Mouse (Mus musculus) left cerebral cortex, postnatal 25 days (tissue): ENCODE results near the gene Rbbp6. TPM values are rescaled to one million over a fixed set of nuclear protein-coding genes. Genes with fewer than 3 reads are reported as not detected.

Experiments used
- DNase-seq, 2 experiments: peaks; one replicate each; pipeline ENCODE4 v3.0.0; 2022; ENCODE audit warnings: low spot score in 2 of 2, mixed read lengths in 1 of 2
- intact Hi-C: fragments of 180-260 bp; cut with DNase I; formaldehyde crosslinking; loops from one replicate; pipeline ENCODE4 v1.15.1; 2025
- total RNA-seq, 2 experiments: library from RNA; stranded (reverse); gene quantifications; 2 replicates each; pipeline ENCODE4 v1.2.3; 2021

Rbbp6 gene
- total RNA-seq = 10 to 100 TPM; 61.4 to 71.6 TPM

DNA sequence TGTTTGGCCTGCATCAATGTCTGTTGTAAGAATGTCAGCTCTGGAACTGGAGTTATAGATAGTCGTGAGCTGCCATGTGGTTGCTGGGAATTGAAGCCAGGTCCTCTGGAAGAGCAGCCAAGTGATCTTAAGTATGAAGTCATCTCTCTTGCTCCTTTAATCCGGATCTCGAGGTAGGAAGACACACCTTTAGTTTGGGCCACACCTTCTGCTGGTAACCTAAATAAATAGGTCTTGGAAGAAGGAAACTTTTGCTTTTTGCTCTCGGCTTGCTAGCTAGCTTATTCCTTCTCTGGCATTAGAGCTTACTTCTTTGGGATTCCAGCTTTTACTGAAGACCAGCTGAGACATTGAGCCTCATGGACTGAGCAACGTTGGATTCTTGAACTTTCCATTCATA lies at the start of gene Rbbp6:
Gene Rbbp6 (plus strand): TSS at position 301 of the 400 bp plus-strand sequence.
- DNase-seq = no peak
- intact Hi-C loops = no loop called here

DNA sequence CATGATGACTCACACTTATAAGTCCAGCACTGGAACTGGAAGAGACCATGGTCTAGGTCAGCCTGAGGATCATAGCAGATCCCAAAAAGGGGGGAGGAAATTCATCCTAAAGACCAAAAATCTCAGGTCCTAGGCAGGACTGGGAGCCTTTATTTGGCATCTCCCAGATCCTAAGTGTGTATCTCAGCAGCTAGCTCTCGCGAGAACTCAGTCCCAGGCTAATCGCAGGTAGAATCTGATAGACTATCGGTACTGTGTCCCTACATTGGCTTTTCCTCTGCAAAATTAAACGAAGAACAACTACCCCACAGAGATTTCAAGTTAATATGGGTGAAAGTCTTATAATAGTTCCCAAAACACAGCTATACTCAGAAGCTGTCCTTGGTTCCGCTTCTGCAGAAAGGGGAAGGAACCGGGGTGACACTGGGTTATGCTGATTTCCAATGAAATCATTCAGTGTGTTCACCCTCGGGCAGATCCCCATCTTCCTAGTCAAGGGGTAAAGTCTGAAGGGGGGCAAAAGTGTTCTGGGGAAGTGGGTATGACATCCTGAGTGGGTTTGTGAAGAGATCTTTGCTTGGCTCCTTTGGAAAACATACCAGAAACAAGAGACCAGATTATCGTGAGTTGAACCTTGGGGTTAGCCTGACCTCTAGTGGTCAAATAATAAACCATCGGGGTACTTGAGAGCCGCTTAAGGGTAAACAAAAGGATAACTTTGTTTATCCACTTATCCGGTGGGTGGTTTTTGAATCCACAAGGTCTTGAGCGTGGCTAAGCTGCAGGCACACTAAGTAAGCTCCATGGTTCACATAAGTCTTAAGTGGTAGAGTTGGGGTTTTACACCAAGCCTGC lies 45.5 kb upstream of the Rbbp6 start:
- intact Hi-C loops = loop anchor here (1.0 to 10.0 kb wide), 3 partner anchors 248 to 675 kb away; partner anchors contain the start of gene Cacng3
- peak; percentile 45 to 78 for DNase-seq

- intact Hi-C loops = loop anchor here (5.0 to 10.0 kb wide), 2 partner anchors 249 to 677 kb away; partner anchors contain the start of gene Cacng3
- no peak for DNase-seq
These were observed 43.9 kb upstream of the Rbbp6 start for GRCm38 (mm10) chr7:122921537-122921936.

- intact Hi-C loops = loop anchor here (5.0 to 10.0 kb wide), 2 partner anchors 252 to 679 kb away; partner anchors contain the start of gene Cacng3
- no peak for DNase-seq
These were observed 41.2 kb upstream of the Rbbp6 start for GRCm38 (mm10) chr7:122924256-122924655.

DNA sequence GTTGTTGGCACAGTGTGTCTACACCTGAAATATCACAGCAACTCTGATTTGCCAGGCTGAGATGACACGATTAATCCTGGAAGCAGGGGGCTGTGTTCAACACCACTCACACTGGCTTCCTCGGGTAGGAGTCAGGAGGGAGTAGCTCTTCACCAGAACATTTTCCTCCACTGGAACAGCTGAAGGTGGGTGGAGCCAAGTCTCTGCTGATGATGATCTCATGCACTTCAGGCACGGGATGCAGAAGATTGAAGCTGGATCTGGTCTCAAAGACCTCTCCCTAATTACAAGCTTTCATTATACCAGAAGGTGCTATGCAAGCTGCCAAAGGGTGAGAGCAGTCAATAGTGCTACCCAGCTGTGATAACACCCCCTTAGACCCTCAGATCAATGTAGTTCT lies 35.0 kb upstream of the Rbbp6 start:
- peak in 1 of 2 experiments; percentile 55 for DNase-seq
- intact Hi-C loops = no loop called here

DNA sequence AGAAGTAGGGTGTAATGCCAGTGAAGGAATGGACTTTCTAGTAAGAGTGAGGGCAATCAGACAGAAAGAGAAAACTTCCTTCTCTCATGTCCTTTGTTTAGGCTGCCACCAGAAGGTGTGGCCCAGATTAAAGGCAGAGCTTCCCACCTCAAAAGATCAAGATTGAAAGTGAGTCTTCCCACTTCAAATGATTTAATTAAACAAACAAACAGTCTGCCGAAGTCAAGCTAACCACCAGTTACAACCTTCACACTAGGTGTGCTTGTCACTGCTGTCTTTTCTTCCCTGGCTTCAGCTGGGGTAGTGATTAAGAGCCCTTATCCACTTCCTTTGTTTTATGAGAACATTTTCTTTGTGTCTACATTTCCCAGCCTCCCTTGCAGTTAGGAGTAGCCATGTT lies 33.3 kb upstream of the Rbbp6 start:
- intact Hi-C loops = no loop called here
- DNase-seq = no peak

- no peak for DNase-seq
- intact Hi-C loops = no loop called here
These were observed 28.9 kb upstream of the Rbbp6 start for GRCm38 (mm10) chr7:122936626-122937025.

DNA sequence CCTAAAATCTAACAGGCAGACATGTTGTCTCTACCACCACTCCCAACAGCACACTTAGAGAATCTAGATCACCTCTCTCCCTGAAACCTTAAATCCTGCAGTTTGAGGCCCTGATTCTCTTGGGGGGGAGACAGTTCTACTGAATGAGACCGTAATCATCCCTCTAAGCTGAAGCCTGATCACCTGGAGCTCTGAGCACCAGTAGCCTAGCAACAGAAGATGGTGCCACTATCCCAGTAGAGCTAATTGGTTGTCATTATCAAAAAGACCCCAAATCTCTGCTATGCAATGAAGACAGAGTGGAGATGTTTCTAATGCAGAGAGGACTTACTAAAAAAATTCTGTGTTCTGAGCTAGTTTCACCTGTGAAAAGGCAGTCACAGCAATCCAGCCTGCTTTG lies 27.3 kb upstream of the Rbbp6 start:
- DNase-seq = no peak
- intact Hi-C loops = no loop called here

DNA sequence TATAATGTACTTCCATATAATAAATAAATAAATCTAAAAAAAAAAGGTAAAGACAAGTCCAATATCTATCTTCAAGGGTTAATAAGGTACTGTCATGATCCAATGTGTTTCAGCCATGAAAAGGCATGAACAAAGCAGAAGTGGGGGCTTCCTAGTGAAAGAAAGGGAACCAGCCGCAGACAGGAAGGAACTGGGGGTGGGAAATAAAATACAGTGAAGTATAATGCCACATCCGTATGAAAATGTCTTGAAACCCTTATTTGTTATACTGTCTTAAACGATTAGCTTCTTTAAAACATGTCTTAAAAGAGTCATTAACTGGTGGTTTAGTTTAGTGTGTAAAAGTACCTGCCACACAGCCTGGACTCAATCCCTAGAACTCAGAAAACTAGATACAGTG lies 26.3 kb upstream of the Rbbp6 start:
- intact Hi-C loops = no loop called here
- no peak for DNase-seq

GRCm38 (mm10) chr7:122940371-122941075 lies 25.0 kb upstream of the Rbbp6 start:
- intact Hi-C loops = no loop called here
- DNase-seq = no peak

DNA sequence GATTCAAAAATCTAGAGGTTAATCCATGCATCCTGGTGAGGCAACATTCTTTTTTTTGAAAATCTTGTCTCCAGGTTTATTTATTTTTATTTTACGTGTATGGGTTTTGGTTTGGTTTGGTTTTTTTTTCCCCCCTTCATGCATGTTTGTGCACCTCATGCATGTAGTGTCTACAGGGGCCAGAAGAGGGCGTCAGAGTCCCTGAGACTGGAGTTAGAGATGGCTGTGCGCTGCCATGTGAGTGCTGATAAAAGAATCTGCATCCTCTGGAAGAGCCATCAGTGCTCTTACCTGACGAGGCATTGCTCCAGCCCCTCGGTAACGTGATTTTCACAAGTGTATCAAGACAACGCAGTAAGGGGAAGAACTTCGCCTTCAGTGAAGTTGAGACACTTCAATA lies 23.4 kb upstream of the Rbbp6 start:
- intact Hi-C loops = no loop called here
- DNase-seq = no peak

GRCm38 (mm10) chr7:122945149-122945548 lies 20.3 kb upstream of the Rbbp6 start:
- intact Hi-C loops = loop anchor here (5.0 kb wide), 1 partner anchor 517 kb away; the partner anchor contains the start of gene Aqp8
- peak; percentile 81 to 89 for DNase-seq

- intact Hi-C loops = loop anchor here (5.0 kb wide), 1 partner anchor 513 kb away; the partner anchor contains the start of gene Aqp8
- DNase-seq = no peak
These were observed 16.2 kb upstream of the Rbbp6 start for GRCm38 (mm10) chr7:122949268-122949667.

DNA sequence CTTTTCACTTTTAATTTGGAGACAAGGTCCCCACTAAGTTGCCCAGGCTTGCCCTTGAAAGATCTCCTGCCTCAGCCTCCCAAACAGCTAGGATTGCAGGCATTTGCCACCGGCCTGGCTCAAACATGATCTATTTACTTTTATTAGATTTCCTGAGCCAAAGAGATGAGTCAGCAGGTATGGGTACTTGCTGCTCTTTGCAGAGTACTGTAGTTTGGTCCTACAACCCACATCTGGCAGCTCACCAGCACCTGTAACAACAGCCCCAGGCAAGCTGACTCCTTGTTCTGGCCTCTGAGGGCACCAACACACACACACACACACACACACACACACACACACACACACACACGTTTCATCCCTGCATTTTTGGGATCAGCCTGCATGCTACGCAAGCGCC lies 14.0 kb upstream of the Rbbp6 start:
- intact Hi-C loops = no loop called here
- no peak for DNase-seq

DNA sequence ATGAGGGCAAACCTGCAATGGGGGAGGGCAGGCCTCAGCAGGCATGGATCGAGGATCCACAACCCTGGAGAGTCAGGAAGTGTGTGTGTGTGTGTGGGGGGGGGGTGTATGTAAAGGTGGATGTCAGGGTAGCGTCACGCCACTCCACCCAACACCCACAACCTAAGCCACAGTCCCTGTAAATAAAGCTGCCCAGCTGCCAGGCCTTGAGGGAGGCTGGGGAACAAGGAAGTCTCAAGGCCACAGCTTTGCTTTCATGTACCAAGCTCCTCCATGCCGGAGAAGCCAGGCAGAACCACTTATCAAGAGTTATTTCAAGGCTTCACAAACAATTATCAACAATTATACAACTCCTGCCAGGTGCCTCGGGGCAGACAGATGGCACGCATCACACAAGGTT lies 13.4 kb upstream of the Rbbp6 start:
- intact Hi-C loops = no loop called here
- no peak for DNase-seq

DNA sequence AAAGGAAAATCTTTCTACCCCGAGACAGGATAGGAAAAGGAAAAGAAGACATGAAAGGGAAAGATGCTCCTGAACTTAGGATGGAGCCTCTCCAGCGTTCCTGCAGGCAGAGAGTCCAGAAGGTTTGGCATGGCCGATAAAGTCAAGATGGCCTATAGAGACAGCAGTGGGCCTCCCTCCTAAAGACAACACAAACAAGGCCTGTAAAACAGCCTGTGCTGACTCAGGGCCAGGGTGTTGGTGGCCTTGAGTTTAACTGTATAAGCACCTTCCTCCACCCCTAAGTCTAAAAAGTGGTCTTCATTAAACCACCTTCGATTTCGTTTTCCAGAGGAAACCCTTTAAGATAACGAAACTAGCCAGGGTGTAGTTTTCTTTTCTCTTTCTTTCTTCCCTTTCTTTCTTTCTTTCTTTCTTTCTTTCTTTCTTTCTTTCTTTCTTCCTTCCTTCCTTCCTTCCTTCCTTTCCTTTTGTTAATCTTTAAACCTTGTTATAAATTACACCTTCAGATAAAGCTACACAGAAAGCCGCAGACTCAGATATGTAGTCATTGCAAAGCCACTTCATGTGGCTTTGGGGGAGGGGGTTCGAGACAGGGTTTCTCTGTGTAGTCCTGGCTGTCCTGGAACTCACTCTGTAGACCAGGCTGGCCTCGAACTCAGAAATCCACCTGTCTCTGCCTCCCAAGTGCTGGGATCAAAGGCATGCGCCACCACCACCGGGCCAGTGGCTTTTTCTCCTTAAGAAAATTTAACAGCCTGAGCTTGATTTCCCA lies 10.8 kb upstream of the Rbbp6 start:
- no peak for DNase-seq
- intact Hi-C loops = no loop called here

DNA sequence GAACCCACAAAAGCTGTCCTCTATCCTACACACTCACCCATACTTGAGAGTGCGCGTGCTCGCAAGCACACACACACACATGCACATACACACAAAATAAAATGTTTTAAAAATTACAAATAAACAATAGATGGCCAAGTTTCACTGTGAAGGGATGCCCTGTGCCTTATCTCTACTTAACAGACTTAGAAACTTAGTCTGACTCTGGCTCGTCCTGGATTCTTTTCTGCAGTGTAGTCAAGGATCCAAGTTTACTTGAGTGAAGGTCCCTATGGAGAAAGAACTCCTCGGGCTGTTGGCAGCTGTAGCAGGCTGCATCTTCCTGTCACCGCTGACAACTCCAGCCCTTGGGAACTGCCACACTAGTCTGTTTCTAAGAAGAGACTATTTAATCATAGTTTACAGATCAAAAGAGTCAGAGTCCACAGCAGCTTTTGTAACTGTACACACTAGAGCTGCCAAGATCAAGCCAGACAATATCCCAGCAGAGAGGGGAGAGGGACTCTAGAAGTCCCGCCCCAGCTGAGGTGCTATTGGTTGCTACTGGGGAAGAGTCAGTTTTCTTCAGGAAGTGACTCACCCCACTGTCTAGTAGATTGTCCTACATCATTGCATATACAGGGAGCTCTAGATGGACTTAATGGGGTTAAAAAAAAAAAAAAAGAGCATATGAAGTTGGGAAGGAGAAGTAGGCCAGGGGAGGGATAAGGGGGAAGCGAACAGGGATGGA lies 10.1 kb upstream of the Rbbp6 start:
- no peak for DNase-seq
- intact Hi-C loops = no loop called here

DNA sequence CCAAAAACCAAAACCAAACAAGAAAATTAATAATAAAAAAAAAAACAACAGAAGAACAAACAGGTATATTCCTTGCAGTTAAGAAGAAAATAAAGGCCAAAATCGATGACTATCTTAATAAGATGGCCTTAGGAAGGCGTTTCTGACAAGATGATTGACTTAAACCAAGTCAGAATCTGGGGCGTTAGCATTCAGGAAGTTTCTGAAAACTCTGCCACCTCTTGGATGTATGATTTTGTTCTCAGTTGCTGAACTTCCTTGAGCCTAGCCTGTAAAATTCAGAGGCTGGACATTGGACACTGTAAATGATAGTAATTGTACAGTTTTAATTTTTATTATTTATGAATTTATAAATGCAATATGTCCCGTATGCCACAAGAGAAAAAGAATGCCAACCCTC lies 3.3 kb downstream of the Rbbp6 start:
- no peak for DNase-seq
- intact Hi-C loops = no loop called here
